Mouse (Mus musculus): ENCODE results near the gene Wdr82. TPM values are rescaled to one million over a fixed set of nuclear protein-coding genes. Genes with fewer than 3 reads are reported as not detected.

Wdr82 gene
- total and polyA plus RNA-seq, 3 experiments = 70.4 to 131 (median 100) TPM

DNA sequence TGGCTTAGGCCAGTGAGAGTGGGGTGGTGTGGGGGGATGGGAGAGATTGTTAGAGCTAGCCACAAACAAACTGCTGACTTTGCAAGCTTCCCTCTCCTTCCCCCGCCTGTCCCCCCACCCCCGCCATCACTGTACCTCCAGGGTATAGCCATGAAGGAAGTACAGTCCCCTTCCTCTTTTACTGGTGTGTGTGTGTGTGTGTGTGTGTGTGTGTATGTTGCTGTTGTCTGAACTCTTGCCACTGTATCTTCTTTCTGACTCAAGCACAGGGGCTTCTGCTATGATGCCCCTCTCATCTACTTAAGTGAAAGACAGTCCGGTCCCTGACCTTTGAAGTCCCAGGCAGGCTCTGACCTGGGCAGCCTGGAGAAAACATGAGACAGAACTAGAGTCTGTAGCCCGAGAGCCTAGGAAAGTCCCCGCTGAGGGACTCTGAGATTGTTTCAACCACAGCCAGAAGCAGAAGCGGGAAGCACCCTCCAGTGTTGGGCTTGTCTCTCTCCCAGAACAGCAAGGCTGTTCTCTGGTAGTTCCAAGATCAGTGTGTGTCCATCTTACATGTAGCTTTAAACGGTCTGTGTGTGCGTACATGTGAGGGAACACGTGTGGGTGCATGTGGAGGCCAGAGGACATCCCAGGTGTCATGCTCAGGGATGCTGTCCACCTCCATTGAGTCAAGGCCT lies 59.5 kb downstream of the Wdr82 start (continued):
- TF ChIP-seq TBP (conservative IDR thresholded peaks at IDR 0.05; ENCODE audit: low read depth, low read length) (peak; percentile 61; the same call in 1 of the 2 replicates), NRF1 (IDR thresholded peaks at IDR 0.05; ENCODE audit: low read depth, low read length) (0 out of 2 replicates have a peak, but pooled peaks have one; percentile 4), MYC (IDR thresholded peaks at IDR 0.05; ENCODE audit: low read depth, low read length) (peak; percentile 87), SMC3 (IDR thresholded peaks at IDR 0.05; ENCODE audit: low read depth, low read length) (peak; percentile 29), MAX (IDR thresholded peaks at IDR 0.05; ENCODE audit: low read length) (peak; percentile 90), POLR2AphosphoS2 (IDR thresholded peaks at IDR 0.05; ENCODE audit: low read depth, low read length) (no peak), EP300 (IDR thresholded peaks at IDR 0.05; ENCODE audit: low read length) (peak; percentile 77), MEF2A (IDR thresholded peaks at IDR 0.05; ENCODE audit: borderline replicate concordance, low read depth, low read length) (peak; percentile 84), POLR2A (IDR thresholded peaks at IDR 0.05; ENCODE audit: low read depth, low read length) (peak; percentile 35), MAZ (IDR thresholded peaks at IDR 0.05; ENCODE audit: low read depth, low read length) (peak; percentile 83), E2F4 (IDR thresholded peaks at IDR 0.05; ENCODE audit: insufficient replicate concordance, low read depth, low read length) (no peak), PAX5 (IDR thresholded peaks at IDR 0.05; ENCODE audit: low read length) (no peak), ETS1 (conservative IDR thresholded peaks at IDR 0.05; ENCODE audit: low read depth, low read length) (peak; percentile 59; the same call in 1 of the 2 replicates), JUND (conservative IDR thresholded peaks at IDR 0.05; ENCODE audit: low read depth, low read length) (no peak), CHD2 (IDR thresholded peaks at IDR 0.05; ENCODE audit: low read length) (0 out of 2 replicates have a peak, but pooled peaks have one; percentile 56), CHD1 (IDR thresholded peaks at IDR 0.05; ENCODE audit: low read depth, low read length) (no peak; the same call in 1 of the 2 replicates)

DNA sequence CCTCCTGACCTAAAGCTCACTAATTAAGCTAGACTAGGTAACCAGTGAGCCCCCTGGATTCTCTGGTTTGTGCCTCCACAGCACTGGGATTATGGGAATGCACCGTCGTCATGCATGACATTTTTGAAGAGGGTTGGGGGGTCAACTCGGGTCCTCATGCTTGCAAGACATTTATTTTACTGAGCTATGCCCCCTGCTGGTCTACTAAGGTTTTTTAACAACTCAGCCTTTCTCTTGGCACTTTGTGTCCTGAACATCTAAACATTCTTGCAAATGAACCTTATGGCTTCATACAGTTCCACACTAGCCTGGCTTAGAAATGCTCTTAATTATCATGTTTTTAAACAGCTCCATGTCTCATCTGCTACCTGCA lies 60.0 kb downstream of the Wdr82 start:
- peak overlapping the region; percentile 95 for H3K27ac ChIP-seq (ENCODE audit: insufficient read depth, low read depth)
- H3K4me3 ChIP-seq (replicated peaks in 1 of 3; ENCODE audit: low read depth in 2 of 3, low read length in 2 of 3, poor library complexity in 1 of 3) = peak overlapping the region in 1 of 3 experiments; percentile 34
- TF ChIP-seq USF1 (IDR thresholded peaks at IDR 0.05; ENCODE audit: low read depth, low read length) (no peak), MYC (IDR thresholded peaks at IDR 0.05; ENCODE audit: low read depth, low read length) (peak; percentile 81), POLR2A (IDR thresholded peaks at IDR 0.05; ENCODE audit: low read depth, low read length) (no peak), CTCF (conservative IDR thresholded peaks at IDR 0.05 in 1 of 2, IDR thresholded peaks at IDR 0.05 in 1 of 2; ENCODE audit: low read depth in 2 of 2, low read length in 2 of 2) (peak; percentile 46 to 84), CHD1 (IDR thresholded peaks at IDR 0.05; ENCODE audit: low read depth, low read length) (no peak), UBTF (IDR thresholded peaks at IDR 0.05; ENCODE audit: low read depth, low read length) (no peak), ZC3H11A (IDR thresholded peaks at IDR 0.05; ENCODE audit: low read depth, low read length) (peak; percentile 39; the same call in 1 of the 2 replicates), MAFK (IDR thresholded peaks at IDR 0.05; ENCODE audit: insufficient replicate concordance, low read length) (peak; percentile 43; the same call in 1 of the 2 replicates), HCFC1 (IDR thresholded peaks at IDR 0.05; ENCODE audit: low read depth, low read length) (no peak; the same call in 1 of the 2 replicates), BHLHE40 (IDR thresholded peaks at IDR 0.05; ENCODE audit: low read depth, low read length) (no peak), ZMIZ1 (IDR thresholded peaks at IDR 0.05; ENCODE audit: low read depth, low read length) (no peak), ETS1 (conservative IDR thresholded peaks at IDR 0.05; ENCODE audit: low read depth, low read length) (no peak), MAX (IDR thresholded peaks at IDR 0.05; ENCODE audit: low read length) (0 out of 2 replicates have a peak, but pooled peaks have one; percentile 47), JUND (conservative IDR thresholded peaks at IDR 0.05; ENCODE audit: low read depth, low read length) (peak; percentile 9; the same call in 1 of the 2 replicates), SIN3A (IDR thresholded peaks at IDR 0.05; ENCODE audit: low read length) (peak; percentile 7; the same call in 1 of the 2 replicates), RAD21 (IDR thresholded peaks at IDR 0.05; ENCODE audit: low read depth, low read length) (peak; percentile 77), MXI1 (IDR thresholded peaks at IDR 0.05; ENCODE audit: low read depth, low read length) (peak; percentile 28), ELF1 (IDR thresholded peaks at IDR 0.05; ENCODE audit: low read depth, low read length) (no peak), SMC3 (IDR thresholded peaks at IDR 0.05; ENCODE audit: low read depth, low read length) (peak; percentile 79), NRF1 (IDR thresholded peaks at IDR 0.05; ENCODE audit: low read depth, low read length) (no peak)
- in situ Hi-C loops (cut with MboI; ENCODE audit: low pct_ligation_motif_present, low pct_unique_long_range_greater_than_20kb, low sequenced_read_pairs) = no loop called here
- H3K4me2 ChIP-seq (ENCODE audit: insufficient read depth, low read depth, poor library complexity, severe bottlenecking) = peak overlapping the region; percentile 78
- H3K9ac ChIP-seq (ENCODE audit: insufficient read depth, low read depth) = no peak overlapping the region; the same call in 1 of the 2 replicates
- no peaks in the 10 kb centered on the region for H3K79me2 ChIP-seq (replicated peaks; ENCODE audit: control insufficient read depth, extremely low read depth, insufficient read depth, poor library complexity, severe bottlenecking)
- dilution Hi-C loops (cut with MboI; ENCODE audit: extremely low pct_ligation_motif_present, extremely low pct_unique_long_range_greater_than_20kb, low sequenced_read_pairs) = no loop called here
- H3K4me1 ChIP-seq (ENCODE audit: control insufficient read depth in 1 of 2, insufficient read depth in 2 of 2) = peaks cover 28 to 58% of the 10 kb centered on the region in 2 experiments
- peaks cover 17% of the 10 kb centered on the region for H3K9me3 ChIP-seq (replicated peaks; ENCODE audit: low read length)
- no peaks in the 10 kb centered on the region for H3K27me3 ChIP-seq (replicated peaks)
- peaks cover 24 to 62% of the 10 kb centered on the region in 2 experiments for H3K36me3 ChIP-seq (replicated peaks in 1 of 2; ENCODE audit: control insufficient read depth in 1 of 2, insufficient read depth in 1 of 2, low read length in 1 of 2)
- DNase-seq (ENCODE audit: extremely low read depth) = peak; percentile 74
